Mouse (Mus musculus): Measurements from ENCODE around the gene Cyb561d2. TPM values are rescaled to one million over a fixed set of nuclear protein-coding genes. Genes with fewer than 3 reads are reported as not detected.
"Not testable (repeated sequence)": the region's sequence is repeated elsewhere in the genome, so short reads cannot be mapped to it uniquely, and the experiment has no call there.

Cyb561d2 gene
- polyA plus RNA-seq, 1 experiment, result 18.5 TPM

DNA sequence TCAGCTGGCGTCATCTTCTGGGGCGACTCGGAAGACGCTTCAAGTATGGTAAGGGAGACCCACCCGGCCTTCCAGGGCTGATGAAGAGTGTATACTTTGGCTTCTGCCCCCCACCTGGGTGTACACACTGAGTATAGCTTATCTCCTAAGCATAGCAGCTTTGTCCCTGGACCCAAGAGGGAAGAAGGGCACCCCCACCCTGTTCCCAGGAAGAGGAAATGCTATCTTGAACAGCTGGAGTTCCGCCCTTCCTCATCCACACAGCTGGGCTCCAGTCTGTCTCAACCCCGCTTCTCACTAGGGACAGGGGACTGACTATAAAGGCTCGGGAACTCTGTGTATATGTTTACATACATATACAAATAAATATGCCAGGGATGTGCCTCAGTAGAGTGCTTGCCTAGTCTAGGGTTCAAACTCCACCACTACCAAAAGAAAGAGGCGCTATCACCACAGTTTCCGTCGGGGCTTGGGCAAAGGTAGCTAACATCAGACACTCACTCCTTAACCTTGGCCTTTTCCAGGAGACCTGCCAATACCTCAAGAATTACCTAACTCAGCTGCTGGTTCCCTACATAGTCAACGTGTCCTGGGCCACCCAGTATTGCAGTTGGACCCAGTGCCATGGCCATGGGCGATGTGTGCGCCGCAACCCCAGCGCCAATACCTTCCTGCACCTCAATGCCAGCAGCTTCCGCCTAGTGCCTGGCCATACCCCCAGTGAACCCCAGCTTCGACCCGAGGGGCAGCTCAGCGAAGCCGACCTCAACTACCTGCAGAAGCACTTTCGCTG is 29.7 kb upstream of the Cyb561d2 start:
- Histone ChIP-seq H3K4me1 (peaks cover 64% of the 10 kb centered on the region), H3K27me3 (replicated peaks) (no peaks in the 10 kb centered on the region), H3K4me3 (replicated peaks) (no peak overlapping the region), H3K36me3 (replicated peaks; ENCODE audit: low read length) (peaks cover 37% of the 10 kb centered on the region), H3K9me3 (no peaks in the 10 kb centered on the region)
- TF ChIP-seq GATA1 (IDR thresholded peaks at IDR 0.05; ENCODE audit: borderline replicate concordance, low read length) (no peak), FLI1 (IDR thresholded peaks at IDR 0.05; ENCODE audit: low read length) (no peak)

DNA sequence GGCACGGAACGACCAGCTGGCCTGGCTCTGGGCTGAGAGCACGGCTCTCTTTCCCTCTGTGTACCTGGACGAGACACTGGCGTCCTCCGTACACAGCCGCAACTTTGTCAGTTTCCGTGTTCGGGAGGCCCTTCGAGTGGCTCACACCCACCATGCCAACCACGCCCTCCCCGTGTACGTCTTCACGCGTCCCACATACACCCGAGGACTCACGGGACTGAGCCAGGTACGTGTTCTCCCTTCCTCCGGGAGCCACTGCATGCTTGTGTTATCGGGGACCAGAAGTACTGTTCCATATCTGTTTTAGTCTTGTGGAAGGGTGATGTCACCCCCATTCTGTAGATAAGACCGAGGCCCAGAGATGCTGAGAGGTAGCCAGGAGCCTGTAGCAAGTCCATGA is 28.9 kb upstream of the Cyb561d2 start:
- Histone ChIP-seq H3K36me3 (replicated peaks; ENCODE audit: low read length) (peaks cover 44% of the 10 kb centered on the region), H3K9me3 (no peaks in the 10 kb centered on the region), H3K4me1 (peaks cover 66% of the 10 kb centered on the region), H3K4me3 (replicated peaks) (no peak overlapping the region), H3K27me3 (replicated peaks) (no peaks in the 10 kb centered on the region)
- no peak for TF ChIP-seq FLI1 (IDR thresholded peaks at IDR 0.05; ENCODE audit: low read length)
- no peak for TF ChIP-seq GATA1 (IDR thresholded peaks at IDR 0.05; ENCODE audit: borderline replicate concordance, low read length)

DNA sequence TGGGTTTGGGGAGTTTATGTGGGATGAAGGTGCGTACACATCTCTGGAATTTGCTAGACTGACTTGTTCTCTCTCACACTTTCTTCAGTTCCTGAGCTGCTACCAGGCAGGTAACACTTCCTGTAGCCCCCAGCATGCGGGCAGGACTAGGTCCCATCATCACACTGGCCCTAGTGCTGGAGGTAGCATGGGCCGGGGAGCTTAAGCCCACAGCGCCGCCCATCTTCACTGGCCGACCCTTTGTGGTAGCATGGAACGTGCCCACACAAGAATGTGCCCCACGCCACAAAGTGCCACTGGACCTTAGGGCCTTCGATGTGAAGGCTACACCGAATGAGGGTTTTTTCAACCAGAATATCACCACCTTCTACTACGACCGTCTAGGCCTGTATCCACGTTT is 28.0 kb upstream of the Cyb561d2 start:
- peaks cover 50% of the 10 kb centered on the region for H3K36me3 ChIP-seq (replicated peaks; ENCODE audit: low read length)
- no peaks in the 10 kb centered on the region for H3K9me3 ChIP-seq
- TF ChIP-seq GATA1 (IDR thresholded peaks at IDR 0.05; ENCODE audit: borderline replicate concordance, low read length) (no peak), FLI1 (IDR thresholded peaks at IDR 0.05; ENCODE audit: low read length) (no peak)
- H3K27me3 ChIP-seq (replicated peaks), result no peaks in the 10 kb centered on the region
- peaks cover 69% of the 10 kb centered on the region for H3K4me1 ChIP-seq
- H3K4me3 ChIP-seq (replicated peaks), result peak overlapping the region; percentile 96

DNA sequence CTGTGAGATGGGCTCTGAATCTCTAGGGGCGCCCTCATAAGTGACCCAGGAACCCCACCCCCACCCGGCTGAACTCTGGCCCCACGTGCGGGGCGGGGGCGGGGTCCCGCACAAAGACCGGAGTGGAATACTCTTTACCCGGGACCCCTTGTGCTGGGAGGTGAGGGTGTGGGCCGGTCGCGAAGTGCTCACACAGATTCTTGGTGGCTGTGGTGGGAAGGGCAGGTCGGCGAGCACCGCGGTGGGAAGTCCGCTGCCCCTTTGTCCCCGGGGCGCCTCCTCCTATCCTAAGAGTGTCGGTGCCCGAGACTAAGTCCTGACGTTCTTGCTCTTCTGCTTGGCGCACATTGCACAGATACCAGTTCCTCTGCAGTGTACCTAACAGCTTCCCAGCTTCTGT is 27.3 kb upstream of the Cyb561d2 start:
- TF ChIP-seq FLI1 (IDR thresholded peaks at IDR 0.05; ENCODE audit: low read length) (no peak), GATA1 (IDR thresholded peaks at IDR 0.05; ENCODE audit: borderline replicate concordance, low read length) (no peak)
- Histone ChIP-seq H3K9me3 (no peaks in the 10 kb centered on the region), H3K36me3 (replicated peaks; ENCODE audit: low read length) (peaks cover 57% of the 10 kb centered on the region), H3K4me1 (peaks cover 76% of the 10 kb centered on the region), H3K27me3 (replicated peaks) (no peaks in the 10 kb centered on the region), H3K4me3 (replicated peaks) (peak overlapping the region; percentile 96)

DNA sequence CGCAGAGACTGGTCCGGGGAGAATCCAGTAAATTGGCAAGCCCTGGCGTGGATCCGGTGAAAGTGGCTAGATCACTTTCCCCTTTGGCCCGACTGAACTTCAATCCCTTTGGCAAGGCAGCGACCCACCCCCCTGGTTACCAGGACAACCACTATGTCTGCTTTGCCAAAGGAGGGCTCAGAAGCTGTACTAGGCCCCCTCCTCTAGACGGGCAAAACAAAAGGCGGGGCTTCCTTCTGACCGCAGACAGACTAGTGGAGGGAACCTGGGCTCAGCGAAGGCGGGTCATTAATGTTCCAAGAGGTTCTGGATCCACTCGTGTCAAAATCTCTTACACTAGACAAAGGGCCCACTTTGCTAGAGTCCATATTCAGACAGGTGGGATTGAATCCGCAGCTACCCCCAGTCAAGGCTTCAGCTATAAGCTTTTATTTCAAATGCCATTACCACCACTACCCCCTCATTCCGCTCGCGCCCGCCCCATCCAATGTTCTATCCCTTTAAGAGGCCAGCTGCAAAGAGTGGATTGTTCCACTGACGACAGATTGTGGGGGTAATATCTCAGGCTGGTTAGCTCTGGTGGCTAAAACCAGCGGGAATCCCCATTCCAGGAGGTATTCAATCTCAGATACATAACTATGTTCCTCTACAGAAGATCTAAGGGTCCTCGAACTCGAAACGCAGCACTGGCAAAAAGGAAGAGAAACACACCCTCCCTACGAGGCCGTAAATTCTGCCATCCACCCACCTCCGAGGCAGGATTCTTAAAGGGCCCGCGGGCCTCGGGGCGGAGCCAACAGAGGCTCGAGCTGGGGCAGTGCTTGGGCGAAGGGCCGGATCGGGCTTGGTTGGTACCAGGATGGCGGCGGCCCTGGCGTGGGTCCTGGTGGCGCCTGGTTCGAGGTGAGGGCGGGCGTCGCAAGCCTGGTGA is 26.6 kb upstream of the Cyb561d2 start:
- H3K4me3 ChIP-seq (replicated peaks), result peak overlapping the region; percentile 96
- peaks cover 83% of the 10 kb centered on the region for H3K4me1 ChIP-seq
- TF ChIP-seq FLI1 (IDR thresholded peaks at IDR 0.05; ENCODE audit: low read length) (no peak), GATA1 (IDR thresholded peaks at IDR 0.05; ENCODE audit: borderline replicate concordance, low read length) (no peak)
- peaks cover 57% of the 10 kb centered on the region for H3K36me3 ChIP-seq (replicated peaks; ENCODE audit: low read length)
- H3K9me3 ChIP-seq, result no peaks in the 10 kb centered on the region
- H3K27me3 ChIP-seq (replicated peaks), result no peaks in the 10 kb centered on the region

DNA sequence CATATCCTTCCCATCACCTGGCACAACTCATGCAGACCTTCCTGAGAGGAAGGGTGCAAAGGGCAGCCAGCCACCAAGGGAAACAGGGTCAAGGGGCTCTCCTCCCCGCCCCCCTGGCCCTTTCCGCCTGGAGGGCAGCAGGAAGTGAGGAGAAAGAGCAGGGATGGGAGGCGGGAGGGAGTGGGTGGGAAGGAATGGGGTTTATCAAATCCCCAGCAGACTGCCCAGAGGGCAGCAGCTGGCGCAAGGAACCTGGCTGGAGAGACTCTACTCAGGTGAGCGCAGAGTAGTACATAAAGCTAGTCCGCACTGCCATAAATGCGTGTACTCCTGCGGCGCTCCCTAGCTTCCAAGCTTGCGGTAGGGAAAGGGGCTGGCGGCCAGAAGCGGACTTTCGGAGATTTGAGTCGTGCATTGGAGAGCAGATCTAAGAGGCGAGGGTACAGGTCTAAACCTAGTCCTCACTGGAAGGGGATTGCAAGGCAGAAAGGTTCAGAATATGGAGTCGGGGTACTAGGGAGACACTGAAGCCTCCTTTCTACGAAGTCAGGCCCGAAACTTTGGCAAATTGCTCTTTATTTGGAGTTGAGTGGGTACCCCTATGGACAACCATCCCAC is 25.8 kb upstream of the Cyb561d2 start, which contains the start of gene Hyal2:
TSS of gene Hyal2 (plus strand) at position 244 of the 618 bp plus-strand sequence.
- Histone ChIP-seq H3K4me1 (peaks cover 84% of the 10 kb centered on the region), H3K36me3 (replicated peaks; ENCODE audit: low read length) (peaks cover 51% of the 10 kb centered on the region), H3K9me3 (no peaks in the 10 kb centered on the region), H3K4me3 (replicated peaks) (peak within 1 kb of the TSS; percentile 96), H3K27me3 (replicated peaks) (no peaks in the 10 kb centered on the region)
- TF ChIP-seq FLI1 (IDR thresholded peaks at IDR 0.05; ENCODE audit: low read length) (no peak), GATA1 (IDR thresholded peaks at IDR 0.05; ENCODE audit: borderline replicate concordance, low read length) (no peak)

DNA sequence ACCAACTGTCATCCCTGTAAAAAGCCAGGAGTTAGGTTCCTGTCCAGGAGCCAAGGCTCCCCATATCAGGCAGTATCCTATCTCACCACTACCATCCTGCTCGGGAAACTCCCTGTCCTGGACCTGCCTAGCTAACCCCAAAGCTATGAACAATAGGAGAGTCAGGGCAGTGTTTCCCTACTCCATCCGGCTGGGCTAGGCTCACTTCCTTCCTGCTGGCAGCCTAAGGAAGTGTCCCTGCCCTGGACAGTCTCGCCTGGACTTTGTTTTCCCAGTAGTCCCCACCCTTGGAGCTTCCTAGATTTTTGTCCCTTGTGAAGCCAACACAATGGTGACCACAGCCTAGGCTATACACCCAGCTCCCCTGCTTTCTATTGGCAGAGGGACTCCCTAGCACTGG is 24.9 kb upstream of the Cyb561d2 start:
- Histone ChIP-seq H3K27me3 (replicated peaks) (no peaks in the 10 kb centered on the region), H3K36me3 (replicated peaks; ENCODE audit: low read length) (peaks cover 47% of the 10 kb centered on the region), H3K4me1 (peaks cover 88% of the 10 kb centered on the region), H3K4me3 (replicated peaks) (peak overlapping the region; percentile 66), H3K9me3 (no peaks in the 10 kb centered on the region)
- TF ChIP-seq FLI1 (IDR thresholded peaks at IDR 0.05; ENCODE audit: low read length) (no peak), GATA1 (IDR thresholded peaks at IDR 0.05; ENCODE audit: borderline replicate concordance, low read length) (no peak)

DNA sequence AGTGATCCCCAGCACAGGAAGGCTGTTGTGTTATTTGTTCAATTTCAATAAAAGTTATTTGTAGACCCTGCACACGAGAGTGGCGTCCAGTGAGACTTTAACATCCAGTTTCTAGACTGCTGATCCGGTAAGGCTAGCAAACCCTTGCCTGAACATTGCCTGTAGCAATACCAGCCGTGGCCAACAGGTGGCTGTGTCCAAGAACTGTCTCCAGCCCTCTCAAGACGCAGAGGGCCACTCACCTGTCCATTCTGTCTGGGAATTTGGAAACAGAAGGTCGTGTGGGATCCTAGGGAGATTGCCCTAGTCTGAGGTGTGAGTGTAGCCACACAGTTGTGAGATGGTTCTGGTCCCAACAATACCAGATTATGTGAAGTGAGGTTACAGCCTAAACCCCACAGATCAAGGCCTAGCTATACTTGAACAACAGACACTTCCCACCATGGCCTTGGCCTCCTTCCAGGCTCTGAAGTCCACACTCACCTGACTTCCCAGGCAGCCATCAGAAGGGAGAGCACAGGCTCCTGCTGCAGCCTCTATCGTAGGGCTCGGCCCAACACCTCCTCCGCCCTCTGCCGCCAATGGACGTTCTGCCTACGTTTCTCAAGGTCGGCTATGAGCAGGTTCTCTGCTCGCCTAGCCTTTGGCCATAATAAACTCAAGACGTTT is 24.2 kb upstream of the Cyb561d2 start:
- H3K4me3 ChIP-seq (replicated peaks), result peak overlapping the region; percentile 40
- H3K36me3 ChIP-seq (replicated peaks; ENCODE audit: low read length), result peaks cover 47% of the 10 kb centered on the region
- no peak for TF ChIP-seq FLI1 (IDR thresholded peaks at IDR 0.05; ENCODE audit: low read length)
- no peak for TF ChIP-seq GATA1 (IDR thresholded peaks at IDR 0.05; ENCODE audit: borderline replicate concordance, low read length)
- H3K9me3 ChIP-seq, result no peaks in the 10 kb centered on the region
- H3K27me3 ChIP-seq (replicated peaks), result no peaks in the 10 kb centered on the region
- H3K4me1 ChIP-seq, result peaks cover 88% of the 10 kb centered on the region

DNA sequence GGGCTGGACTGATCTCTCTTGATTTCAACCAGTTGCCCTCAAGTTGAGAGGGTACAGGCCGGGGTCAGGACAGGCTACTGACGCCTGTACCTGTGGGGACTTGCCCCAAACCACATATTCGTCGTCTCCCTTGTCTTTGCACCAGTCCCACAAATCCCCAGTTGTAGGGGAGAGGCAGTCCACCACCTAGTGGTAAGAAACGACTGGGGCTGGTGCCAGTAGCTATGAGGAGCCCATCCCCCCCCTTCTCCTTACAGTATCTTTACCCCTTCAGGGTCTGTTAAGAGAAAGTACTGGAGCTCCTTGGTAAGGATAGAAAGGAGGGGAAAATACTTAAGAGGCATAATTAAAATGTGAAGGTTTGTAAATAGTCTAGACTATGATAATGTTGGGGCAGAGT is 23.6 kb upstream of the Cyb561d2 start:
- H3K9me3 ChIP-seq; H3K4me3 ChIP-seq (replicated peaks); H3K27me3 ChIP-seq (replicated peaks): not testable (repeated sequence)
- Histone ChIP-seq H3K4me1 (peaks cover 82% of the 10 kb centered on the region), H3K36me3 (replicated peaks; ENCODE audit: low read length) (peaks cover 47% of the 10 kb centered on the region)

Data from megakaryocyte, embryonic 14.5 days (primary cell).